9 mouse cellular contexts compared by ENCODE assay signal in the genomic region with DNA sequence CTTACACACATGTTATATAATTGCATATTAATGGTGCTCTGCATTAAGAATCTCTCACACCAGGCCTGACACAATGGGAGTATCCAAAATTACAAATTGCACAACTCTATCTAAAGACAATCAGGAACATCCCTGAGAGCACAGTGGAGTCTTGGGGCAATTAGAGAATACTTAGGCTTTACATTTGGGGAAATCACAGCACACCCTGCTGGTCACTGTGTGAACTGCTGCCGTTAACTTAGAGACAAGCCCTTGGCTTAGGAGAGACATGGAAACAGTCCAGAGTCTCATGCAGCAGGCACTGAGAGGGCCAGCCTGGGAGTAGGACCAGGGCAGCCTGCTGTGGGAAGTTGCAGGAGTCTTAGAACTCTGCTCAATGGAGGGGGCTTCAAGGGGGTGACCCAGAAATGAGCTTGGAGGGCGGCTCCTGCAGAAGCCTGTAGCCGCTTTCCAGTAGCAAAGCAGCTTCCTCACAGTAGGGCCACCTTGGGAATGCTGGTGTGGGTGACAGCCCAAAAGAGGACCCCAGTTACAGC. TPM values are rescaled to one million over a fixed set of nuclear protein-coding genes. Genes with fewer than 3 reads are reported as not detected.
DNase-seq lines count a peak whose midpoint lies in the region; ATAC-seq lines count a peak whose summit lies in the region.
"Had no signal": no experiment of that assay in that cellular context is flagged by ENCODE, and none has a peak within 500 bp of the region (broad histone marks: within the 10 kb centered on the region; RNA-seq: fewer than 3 reads in every experiment).

No protein-coding gene starts in this region.

- 65% methylated on average over 3 of the region's 3 CpGs for WGBS in midbrain, embryonic 10.5 days
- WGBS in midbrain, embryonic 16.5 days: 62% methylated on average over 3 of the region's 3 CpGs
- WGBS in embryonic facial prominence, embryonic 11.5 days: 66% methylated on average over 3 of the region's 3 CpGs

- no peak overlapping the region for H3K4me3 ChIP-seq in midbrain, embryonic 10.5 days
- no peak overlapping the region for H3K4me3 ChIP-seq in midbrain, embryonic 16.5 days (ENCODE audit: low read depth, low read length)
- no peak overlapping the region for H3K4me3 ChIP-seq in embryonic facial prominence, embryonic 11.5 days (ENCODE audit: low read depth, low read length)

- H3K27ac ChIP-seq in midbrain, embryonic 10.5 days (replicated peaks): no peak overlapping the region
- no peak overlapping the region for H3K27ac ChIP-seq in midbrain, embryonic 16.5 days (ENCODE audit: low read length)
- H3K27ac ChIP-seq in embryonic facial prominence, embryonic 11.5 days (replicated peaks; ENCODE audit: low read depth, low read length): no peak overlapping the region

- H3K36me3 ChIP-seq in midbrain, embryonic 10.5 days: no peaks in the 10 kb centered on the region
- no peaks in the 10 kb centered on the region for H3K36me3 ChIP-seq in midbrain, embryonic 16.5 days (ENCODE audit: control insufficient read depth, insufficient read depth, low read length)
- H3K36me3 ChIP-seq in embryonic facial prominence, embryonic 11.5 days (replicated peaks; ENCODE audit: control insufficient read depth, insufficient read depth, low read depth, low read length): no peaks in the 10 kb centered on the region

- peaks cover 11% of the 10 kb centered on the region for H3K9me3 ChIP-seq in midbrain, embryonic 10.5 days (replicated peaks)
- H3K9me3 ChIP-seq in midbrain, embryonic 16.5 days (replicated peaks; ENCODE audit: control insufficient read depth, low read length, poor library complexity, severe bottlenecking): peaks cover 4% of the 10 kb centered on the region; the same call in 1 of the 2 replicates
- H3K9me3 ChIP-seq in embryonic facial prominence, embryonic 11.5 days (replicated peaks; ENCODE audit: control insufficient read depth, low read length): no peaks in the 10 kb centered on the region; the same call in 1 of the 2 replicates

- intact Hi-C loops in left cerebral cortex, postnatal 25 days (cut with DNase I): no loop called here

- peak; percentile 14 to 33 for DNase-seq in cerebellum, adult 18-20 months
- DNase-seq in midbrain, embryonic 10.5 days (ENCODE audit: low spot score): peak; percentile 19
- peak; percentile 58 for DNase-seq in adrenal gland, postnatal 10 days
- DNase-seq in embryonic facial prominence, embryonic 11.5 days (ENCODE audit: low spot score): peak; percentile 46
- peak; percentile 13 to 17 for DNase-seq in left cerebral cortex, postnatal 25 days (ENCODE audit: low spot score in 2 of 2)
- peak; percentile 18 for DNase-seq in right cerebral cortex, postnatal 14 days

- no peaks in the 10 kb centered on the region for H3K4me1 ChIP-seq in midbrain, embryonic 10.5 days
- no peaks in the 10 kb centered on the region for H3K4me1 ChIP-seq in midbrain, embryonic 16.5 days (ENCODE audit: control insufficient read depth, insufficient read depth, low read length)
- H3K4me1 ChIP-seq in embryonic facial prominence, embryonic 11.5 days (ENCODE audit: control insufficient read depth, insufficient read depth, low read length): no peaks in the 10 kb centered on the region

- H3K4me2 ChIP-seq in midbrain, embryonic 16.5 days (ENCODE audit: low read length): no peak overlapping the region
- no peak overlapping the region for H3K4me2 ChIP-seq in embryonic facial prominence, embryonic 11.5 days (ENCODE audit: low read depth, low read length)

- H3K27me3 ChIP-seq in midbrain, embryonic 10.5 days (ENCODE audit: low read depth, poor library complexity, severe bottlenecking): no peaks in the 10 kb centered on the region
- no peaks in the 10 kb centered on the region for H3K27me3 ChIP-seq in midbrain, embryonic 16.5 days (ENCODE audit: control insufficient read depth, insufficient read depth, low read depth, low read length)
- no peaks in the 10 kb centered on the region for H3K27me3 ChIP-seq in embryonic facial prominence, embryonic 11.5 days (ENCODE audit: control insufficient read depth, insufficient read depth, low read length)

- H3K9ac ChIP-seq in midbrain, embryonic 16.5 days (ENCODE audit: low read depth, low read length): no peak overlapping the region
- no peak overlapping the region for H3K9ac ChIP-seq in embryonic facial prominence, embryonic 11.5 days (replicated peaks; ENCODE audit: low read length)

- no peak for ATAC-seq in cerebellum, adult (ENCODE audit: insufficient number of reproducible peaks, low FRiP score, low TSS enrichment)
- ATAC-seq in midbrain, embryonic 16.5 days: no peak
- no peak for ATAC-seq in embryonic facial prominence, embryonic 11.5 days (replicated peaks; ENCODE audit: insufficient number of reproducible peaks, low FRiP score, low TSS enrichment, low read depth)

RNA-seq across cellular contexts. Expression of gene Oas1f, which starts 2.5 kb away (rescaled TPM):
- polyA plus RNA-seq in midbrain, embryonic 10.5 days (2016; fragmentation: Nextera tagmentation; extraction: Ambion mirVana): not detected in 2 replicates
- polyA plus RNA-seq in midbrain, embryonic 16.5 days (2015; fragmentation: Nextera tagmentation; extraction: Ambion mirVana): not detected in 2 replicates
- not detected for total RNA-seq in adrenal gland, postnatal 10 days (2021)
- not detected in 2 replicates for polyA plus RNA-seq in embryonic facial prominence, embryonic 11.5 days (2014; fragmentation: Nextera tagmentation; extraction: Ambion mirVana)
- total RNA-seq in left cerebral cortex, postnatal 25 days (2021): not detected
- total RNA-seq: layer of hippocampus, adult 8-10 months had no signal

RNA-seq across cellular contexts. Expression of gene Oas1h, which starts 11.6 kb away (rescaled TPM):
- polyA plus RNA-seq in midbrain, embryonic 10.5 days (2016; fragmentation: Nextera tagmentation; extraction: Ambion mirVana): not detected in 2 replicates
- polyA plus RNA-seq in midbrain, embryonic 16.5 days (2015; fragmentation: Nextera tagmentation; extraction: Ambion mirVana): not detected in 2 replicates
- total RNA-seq in adrenal gland, postnatal 10 days (2021): not detected
- polyA plus RNA-seq in embryonic facial prominence, embryonic 11.5 days (2014; fragmentation: Nextera tagmentation; extraction: Ambion mirVana): not detected in 2 replicates
- not detected for total RNA-seq in left cerebral cortex, postnatal 25 days (2021)
- total RNA-seq: layer of hippocampus, adult 8-10 months had no signal

RNA-seq across cellular contexts. Expression of gene Oas1c, which starts 37.4 kb away (rescaled TPM):
- 0.16 and 0.26 TPM in 2 replicates for polyA plus RNA-seq in midbrain, embryonic 10.5 days (2016; fragmentation: Nextera tagmentation; extraction: Ambion mirVana)
- polyA plus RNA-seq in midbrain, embryonic 16.5 days (2015; fragmentation: Nextera tagmentation; extraction: Ambion mirVana): 0.17 and 0.45 TPM in 2 replicates
- 1 to 10 TPM; 1.0 to 1.1 TPM for total RNA-seq in adrenal gland, postnatal 10 days (2021)
- 0.24 and 0.27 TPM in 2 replicates for polyA plus RNA-seq in embryonic facial prominence, embryonic 11.5 days (2014; fragmentation: Nextera tagmentation; extraction: Ambion mirVana)
- under 1 TPM; 0.66 to 0.94 TPM for total RNA-seq in left cerebral cortex, postnatal 25 days (2021)

RNA-seq across cellular contexts. Expression of gene Oas1g, which starts 37.7 kb away (rescaled TPM):
- not detected in 2 replicates for polyA plus RNA-seq in midbrain, embryonic 10.5 days (2016; fragmentation: Nextera tagmentation; extraction: Ambion mirVana)
- polyA plus RNA-seq in midbrain, embryonic 16.5 days (2015; fragmentation: Nextera tagmentation; extraction: Ambion mirVana): not detected in 2 replicates
- under 1 TPM in 1 of 2 experiments, not detected in 1; 0.21 TPM for total RNA-seq in adrenal gland, postnatal 10 days (2021)
- not detected in 2 replicates for polyA plus RNA-seq in embryonic facial prominence, embryonic 11.5 days (2014; fragmentation: Nextera tagmentation; extraction: Ambion mirVana)
- under 1 TPM in 1 of 2 experiments, not detected in 1; 0.30 TPM for total RNA-seq in left cerebral cortex, postnatal 25 days (2021)

RNA-seq across cellular contexts. Expression of gene Oas1e, which starts 54.3 kb away (rescaled TPM):
- polyA plus RNA-seq in midbrain, embryonic 10.5 days (2016; fragmentation: Nextera tagmentation; extraction: Ambion mirVana): 0.11 TPM in 1 of 2 replicates, not detected in the other
- polyA plus RNA-seq in midbrain, embryonic 16.5 days (2015; fragmentation: Nextera tagmentation; extraction: Ambion mirVana): 0.34 and 0.72 TPM in 2 replicates
- not detected for total RNA-seq in adrenal gland, postnatal 10 days (2021)
- polyA plus RNA-seq in embryonic facial prominence, embryonic 11.5 days (2014; fragmentation: Nextera tagmentation; extraction: Ambion mirVana): not detected in 2 replicates
- not detected for total RNA-seq in left cerebral cortex, postnatal 25 days (2021)
- total RNA-seq: layer of hippocampus, adult 8-10 months had no signal
